Mouse (Mus musculus): ENCODE data around the gene A030005K14Rik. TPM values are rescaled to one million over a fixed set of nuclear protein-coding genes. Genes with fewer than 3 reads are reported as not detected.

The A030005K14Rik gene
- polyA plus RNA-seq (2015; fragmentation: Nextera tagmentation; extraction: Ambion mirVana) = not detected in 2 replicates

- no peaks in the 10 kb centered on the region; the same call in 1 of the 2 replicates for H3K4me1 ChIP-seq (ENCODE audit: control insufficient read depth, insufficient read depth, low read length)
- WGBS = 87% methylated on average over 9 of the region's 9 CpGs
- no peaks in the 10 kb centered on the region for H3K36me3 ChIP-seq (ENCODE audit: control insufficient read depth, insufficient read depth, low read length)
- H3K4me2 ChIP-seq (ENCODE audit: low read depth, low read length) = no peak within 1 kb of the TSS
- H3K27me3 ChIP-seq (replicated peaks; ENCODE audit: control insufficient read depth, insufficient read depth, low read length) = no peaks in the 10 kb centered on the region
- H3K27ac ChIP-seq (ENCODE audit: low read length) = no peak within 1 kb of the TSS
- no peak within 1 kb of the TSS for H3K4me3 ChIP-seq (ENCODE audit: low read length)
- no peaks in the 10 kb centered on the region for H3K9me3 ChIP-seq (ENCODE audit: control insufficient read depth, low read length)
- no peak within 1 kb of the TSS for H3K9ac ChIP-seq (ENCODE audit: low read depth, low read length)
- ATAC-seq = no peak
Measured at GRCm38 (mm10) chr1:83059278-83059677, at the start of gene A030005K14Rik. Gene A030005K14Rik (minus strand): TSS chr1:83059378.

DNA sequence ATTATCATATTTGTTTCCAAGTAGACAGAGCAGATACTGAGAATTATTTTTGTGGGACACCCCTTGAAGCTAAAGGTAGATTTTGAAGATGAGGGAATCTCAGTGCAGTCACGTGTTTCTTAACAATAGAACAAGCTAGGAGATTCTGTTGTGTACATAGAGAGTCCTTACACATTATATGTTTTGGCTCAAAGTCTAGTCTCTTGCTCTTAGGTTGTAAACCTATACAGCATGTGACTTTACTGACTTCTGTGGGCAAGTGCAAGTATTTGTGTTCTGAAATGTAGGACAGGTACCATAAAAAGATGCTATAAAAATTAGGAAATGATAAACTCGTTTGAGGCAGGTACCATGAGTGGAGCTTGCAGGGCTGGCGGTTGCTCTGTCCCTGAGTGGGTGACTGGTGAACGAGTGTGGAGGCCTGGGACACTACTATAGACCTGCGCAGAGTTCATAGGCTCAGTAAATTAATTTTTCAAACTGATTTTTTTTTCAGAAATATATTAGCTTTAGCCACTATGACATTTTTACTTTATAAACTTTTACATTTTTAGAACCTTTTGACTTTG is 48.3 kb upstream of the A030005K14Rik start:
- Histone ChIP-seq H3K27ac (ENCODE audit: low read length) (peak overlapping the region; percentile 30; the same call in 1 of the 2 replicates), H3K4me2 (ENCODE audit: low read depth, low read length) (no peak overlapping the region), H3K9ac (ENCODE audit: low read depth, low read length) (no peak overlapping the region), H3K4me1 (ENCODE audit: control insufficient read depth, insufficient read depth, low read length) (no peaks in the 10 kb centered on the region; the same call in 1 of the 2 replicates), H3K4me3 (ENCODE audit: low read length) (no peak overlapping the region), H3K27me3 (replicated peaks; ENCODE audit: control insufficient read depth, insufficient read depth, low read length) (no peaks in the 10 kb centered on the region), H3K9me3 (ENCODE audit: control insufficient read depth, low read length) (no peaks in the 10 kb centered on the region), H3K36me3 (ENCODE audit: control insufficient read depth, insufficient read depth, low read length) (no peaks in the 10 kb centered on the region)
- peak; percentile 87 for ATAC-seq
- WGBS = 59% methylated on average over 5 of the region's 5 CpGs

DNA sequence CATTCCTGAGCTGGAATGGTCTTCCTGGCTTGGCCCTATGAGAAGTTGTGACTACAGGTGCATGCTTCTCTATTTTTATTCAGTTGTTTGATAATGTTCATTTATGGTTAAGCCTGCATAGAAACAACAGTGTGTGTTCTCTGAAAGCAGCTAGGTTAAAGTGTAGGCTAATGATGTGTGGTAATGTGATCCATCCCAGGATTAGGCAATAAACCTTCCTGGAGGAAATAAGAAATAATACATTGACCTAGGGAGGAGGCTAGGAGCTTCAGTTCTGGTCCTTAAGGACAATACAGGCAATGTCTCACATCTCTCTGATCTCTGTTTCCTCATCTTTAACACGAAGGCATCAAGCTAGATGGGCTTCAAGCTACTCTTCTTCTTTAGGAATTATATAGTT is 46.3 kb upstream of the A030005K14Rik start:
- WGBS = 55% methylated on average over 1 of the region's 1 CpGs
- Histone ChIP-seq H3K9ac (ENCODE audit: low read depth, low read length) (no peak overlapping the region), H3K27me3 (replicated peaks; ENCODE audit: control insufficient read depth, insufficient read depth, low read length) (no peaks in the 10 kb centered on the region), H3K4me2 (ENCODE audit: low read depth, low read length) (no peak overlapping the region), H3K27ac (ENCODE audit: low read length) (no peak overlapping the region), H3K36me3 (ENCODE audit: control insufficient read depth, insufficient read depth, low read length) (no peaks in the 10 kb centered on the region), H3K9me3 (ENCODE audit: control insufficient read depth, low read length) (no peaks in the 10 kb centered on the region), H3K4me3 (ENCODE audit: low read length) (no peak overlapping the region), H3K4me1 (ENCODE audit: control insufficient read depth, insufficient read depth, low read length) (no peaks in the 10 kb centered on the region; the same call in 1 of the 2 replicates)
- peak; percentile 67 for ATAC-seq

DNA sequence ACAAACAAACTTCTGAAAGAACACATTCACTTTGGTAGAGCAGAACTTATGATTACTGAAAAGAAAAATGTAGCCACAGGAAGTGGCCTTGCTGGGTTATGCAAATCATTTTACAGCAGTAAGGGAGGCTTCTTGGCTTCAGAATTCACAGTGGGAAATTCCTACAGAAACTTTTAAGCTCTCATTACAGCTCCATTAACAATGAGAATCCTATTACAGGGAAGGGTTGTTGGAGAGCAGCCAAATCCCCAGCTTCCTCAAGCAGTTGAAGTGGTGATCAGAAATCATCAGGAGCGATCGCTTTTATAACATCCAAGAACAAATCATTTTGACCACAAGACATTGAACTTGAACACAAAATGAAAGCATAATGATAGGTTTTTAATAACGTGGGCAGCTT is 42.7 kb upstream of the A030005K14Rik start:
- H3K4me2 ChIP-seq (ENCODE audit: low read depth, low read length) = no peak overlapping the region
- no peak overlapping the region for H3K27ac ChIP-seq (ENCODE audit: low read length)
- H3K9me3 ChIP-seq (ENCODE audit: control insufficient read depth, low read length) = no peaks in the 10 kb centered on the region
- peaks cover 4% of the 10 kb centered on the region for H3K4me1 ChIP-seq (ENCODE audit: control insufficient read depth, insufficient read depth, low read length)
- no peaks in the 10 kb centered on the region for H3K27me3 ChIP-seq (replicated peaks; ENCODE audit: control insufficient read depth, insufficient read depth, low read length)
- H3K9ac ChIP-seq (ENCODE audit: low read depth, low read length) = no peak overlapping the region
- no peak overlapping the region for H3K4me3 ChIP-seq (ENCODE audit: low read length)
- ATAC-seq = no peak
- no peaks in the 10 kb centered on the region for H3K36me3 ChIP-seq (ENCODE audit: control insufficient read depth, insufficient read depth, low read length)
- WGBS = 42% methylated on average over 3 of the region's 3 CpGs

GRCm38 (mm10) chr1:83099580-83100137 is 40.5 kb upstream of the A030005K14Rik start:
- 56% methylated on average over 7 of the region's 7 CpGs for WGBS

DNA sequence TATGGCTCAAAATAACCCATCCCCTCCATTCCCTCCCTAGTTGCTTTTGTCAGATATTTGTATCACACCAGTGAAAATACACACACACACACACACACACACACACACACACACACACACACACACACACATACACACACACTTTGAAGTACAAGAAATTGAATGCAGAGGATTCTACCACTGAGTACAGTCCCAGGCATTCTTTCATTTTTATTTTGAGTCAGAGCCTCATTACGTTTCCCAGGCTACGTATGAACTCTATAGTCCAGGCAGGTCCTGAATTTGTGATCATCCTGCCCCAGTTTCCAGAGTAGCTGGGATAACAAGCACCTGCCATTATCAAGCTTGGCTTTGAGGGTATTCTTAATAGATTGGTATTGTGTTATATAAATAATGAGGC is 40.0 kb upstream of the A030005K14Rik start:
- H3K27me3 ChIP-seq (replicated peaks; ENCODE audit: control insufficient read depth, insufficient read depth, low read length) = no peaks in the 10 kb centered on the region
- H3K4me1 ChIP-seq (ENCODE audit: control insufficient read depth, insufficient read depth, low read length) = peaks cover 4% of the 10 kb centered on the region; the same call in 1 of the 2 replicates
- peak overlapping the region; percentile 59; the same call in 1 of the 2 replicates for H3K27ac ChIP-seq (ENCODE audit: low read length)
- WGBS = 88% methylated on average over 2 of the region's 2 CpGs
- no peak overlapping the region for H3K9ac ChIP-seq (ENCODE audit: low read depth, low read length)
- no peaks in the 10 kb centered on the region for H3K9me3 ChIP-seq (ENCODE audit: control insufficient read depth, low read length)
- no peaks in the 10 kb centered on the region for H3K36me3 ChIP-seq (ENCODE audit: control insufficient read depth, insufficient read depth, low read length)
- H3K4me2 ChIP-seq (ENCODE audit: low read depth, low read length) = no peak overlapping the region
- 0 out of 2 replicates have a peak, but pooled peaks have one; percentile 13 for ATAC-seq
- H3K4me3 ChIP-seq (ENCODE audit: low read length) = no peak overlapping the region

More at GRCm38 (mm10) chr1:83099580-83100137, 40.5 kb upstream of the A030005K14Rik start:
- peaks cover 4% of the 10 kb centered on the region; the same call in 1 of the 2 replicates for H3K4me1 ChIP-seq (ENCODE audit: control insufficient read depth, insufficient read depth, low read length)
- no peak overlapping the region for H3K9ac ChIP-seq (ENCODE audit: low read depth, low read length)
- H3K4me2 ChIP-seq (ENCODE audit: low read depth, low read length) = no peak overlapping the region
- H3K9me3 ChIP-seq (ENCODE audit: control insufficient read depth, low read length) = no peaks in the 10 kb centered on the region
- no peak overlapping the region for H3K4me3 ChIP-seq (ENCODE audit: low read length)
- H3K27me3 ChIP-seq (replicated peaks; ENCODE audit: control insufficient read depth, insufficient read depth, low read length) = no peaks in the 10 kb centered on the region
- H3K36me3 ChIP-seq (ENCODE audit: control insufficient read depth, insufficient read depth, low read length) = no peaks in the 10 kb centered on the region
- H3K27ac ChIP-seq (ENCODE audit: low read length) = peak overlapping the region; percentile 59
- ATAC-seq = peak; percentile 66

- WGBS = 68% methylated on average over 4 of the region's 4 CpGs
- H3K27me3 ChIP-seq (replicated peaks; ENCODE audit: control insufficient read depth, insufficient read depth, low read length) = no peaks in the 10 kb centered on the region
- peak overlapping the region; percentile 43 for H3K27ac ChIP-seq (ENCODE audit: low read length)
- H3K4me1 ChIP-seq (ENCODE audit: control insufficient read depth, insufficient read depth, low read length) = peaks cover 4% of the 10 kb centered on the region; the same call in 1 of the 2 replicates
- H3K4me2 ChIP-seq (ENCODE audit: low read depth, low read length) = no peak overlapping the region
- no peaks in the 10 kb centered on the region for H3K9me3 ChIP-seq (ENCODE audit: control insufficient read depth, low read length)
- no peak overlapping the region for H3K4me3 ChIP-seq (ENCODE audit: low read length)
- peak; percentile 54 for ATAC-seq
- no peak overlapping the region for H3K9ac ChIP-seq (ENCODE audit: low read depth, low read length)
- H3K36me3 ChIP-seq (ENCODE audit: control insufficient read depth, insufficient read depth, low read length) = no peaks in the 10 kb centered on the region
Measured at GRCm38 (mm10) chr1:83096935-83097334, 37.8 kb upstream of the A030005K14Rik start.

DNA sequence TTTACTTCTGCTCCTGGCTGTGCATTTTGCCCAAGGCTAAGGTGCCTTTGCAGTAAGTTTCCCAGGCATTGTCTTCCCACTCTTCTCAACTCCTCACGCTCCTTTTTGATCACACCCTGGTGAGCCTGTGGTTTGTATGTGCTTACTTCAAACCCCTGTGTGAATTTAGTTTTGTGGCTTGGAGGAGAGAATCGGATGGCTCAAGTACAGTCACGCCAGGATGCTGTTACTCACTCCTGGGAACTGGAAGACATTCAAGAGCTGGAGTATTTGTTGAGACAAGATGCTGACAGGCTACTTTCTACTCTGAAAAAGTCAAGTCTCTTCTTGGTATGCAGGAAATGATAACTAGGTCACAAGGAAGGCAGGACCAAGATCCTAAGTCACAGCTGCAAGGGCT is 32.1 kb upstream of the A030005K14Rik start:
- H3K36me3 ChIP-seq (ENCODE audit: control insufficient read depth, insufficient read depth, low read length) = no peaks in the 10 kb centered on the region
- no peak overlapping the region for H3K27ac ChIP-seq (ENCODE audit: low read length)
- H3K4me1 ChIP-seq (ENCODE audit: control insufficient read depth, insufficient read depth, low read length) = no peaks in the 10 kb centered on the region
- no peak overlapping the region for H3K9ac ChIP-seq (ENCODE audit: low read depth, low read length)
- no peaks in the 10 kb centered on the region for H3K9me3 ChIP-seq (ENCODE audit: control insufficient read depth, low read length)
- no peaks in the 10 kb centered on the region for H3K27me3 ChIP-seq (replicated peaks; ENCODE audit: control insufficient read depth, insufficient read depth, low read length)
- no peak for ATAC-seq
- 73% methylated on average over 3 of the region's 3 CpGs for WGBS
- no peak overlapping the region for H3K4me2 ChIP-seq (ENCODE audit: low read depth, low read length)
- H3K4me3 ChIP-seq (ENCODE audit: low read length) = no peak overlapping the region

GRCm38 (mm10) chr1:83084790-83085189 is 25.6 kb upstream of the A030005K14Rik start:
- H3K27ac ChIP-seq (ENCODE audit: low read length) = no peak overlapping the region
- H3K27me3 ChIP-seq (replicated peaks; ENCODE audit: control insufficient read depth, insufficient read depth, low read length) = no peaks in the 10 kb centered on the region
- no peaks in the 10 kb centered on the region for H3K4me1 ChIP-seq (ENCODE audit: control insufficient read depth, insufficient read depth, low read length)
- no peaks in the 10 kb centered on the region for H3K36me3 ChIP-seq (ENCODE audit: control insufficient read depth, insufficient read depth, low read length)
- ATAC-seq = peak; percentile 76
- 56% methylated on average over 2 of the region's 2 CpGs for WGBS
- H3K4me2 ChIP-seq (ENCODE audit: low read depth, low read length) = no peak overlapping the region
- no peak overlapping the region for H3K4me3 ChIP-seq (ENCODE audit: low read length)
- H3K9ac ChIP-seq (ENCODE audit: low read depth, low read length) = no peak overlapping the region
- no peaks in the 10 kb centered on the region for H3K9me3 ChIP-seq (ENCODE audit: control insufficient read depth, low read length)
